Mouse (Mus musculus): ENCODE results near the gene Hdac5. TPM values are rescaled to one million over a fixed set of nuclear protein-coding genes. Genes with fewer than 3 reads are reported as not detected.

Gene Hdac5
- polyA plus RNA-seq (2012; rRNA removed), result 110 and 122 TPM in 2 replicates

GRCm38 (mm10) chr11:102230006-102230741, at the start of gene Hdac5:
Gene Hdac5 (minus strand): TSS chr11:102230166.

GRCm38 (mm10) chr11:102268520-102269244, 38.7 kb upstream of the Hdac5 start, which contains the start of gene Asb16:
Gene Asb16 (plus strand): TSS chr11:102268743.

GRCm38 (mm10) chr11:102248630-102249230, 18.8 kb upstream of the Hdac5 start, which contains the start of gene BC030867:
Gene BC030867 (plus strand): TSS chr11:102248882.

GRCm38 (mm10) chr11:102189461-102190436, 40.2 kb downstream of the Hdac5 start, which contains the start of gene G6pc3:
Gene G6pc3 (plus strand): TSS chr11:102189620.

GRCm38 (mm10) chr11:102184646-102185495, 45.1 kb downstream of the Hdac5 start, which contains the start of gene Lsm12:
Gene Lsm12 (minus strand): TSS chr11:102185296.

GRCm38 (mm10) chr11:102156039-102156785, 73.8 kb downstream of the Hdac5 start, which contains the start of gene Tmem101:
Gene Tmem101 (minus strand): TSS chr11:102156404.

GRCm38 (mm10) chr11:102145471-102146001, 84.4 kb downstream of the Hdac5 start, which contains the start of gene Nags:
Gene Nags (plus strand): TSS chr11:102145513.

Other genes starting within 250 kb of the Hdac5 start
- not detected in 2 replicates for gene Cfap97d1, start 245.9 kb downstream of the Hdac5 start, polyA plus RNA-seq (2012; rRNA removed)
- 10.0 and 12.3 TPM in 2 replicates for gene Dusp3, start 243.2 kb downstream of the Hdac5 start, polyA plus RNA-seq (2012; rRNA removed)
- 43.1 and 46.8 TPM in 2 replicates for gene Mpp3, start 201.7 kb downstream of the Hdac5 start, polyA plus RNA-seq (2012; rRNA removed)
- 0.06 and 0.20 TPM in 2 replicates for gene Cd300lg, start 188.7 kb downstream of the Hdac5 start, polyA plus RNA-seq (2012; rRNA removed)
- gene Mpp2, start 141.7 kb downstream of the Hdac5 start, polyA plus RNA-seq (2012; rRNA removed), result 36.5 and 39.4 TPM in 2 replicates
- gene Ppy, start 128.8 kb downstream of the Hdac5 start, polyA plus RNA-seq (2012; rRNA removed), result not detected in 2 replicates
- gene Pyy, start 122.3 kb downstream of the Hdac5 start, polyA plus RNA-seq (2012; rRNA removed), result 1.4 and 3.4 TPM in 2 replicates
- gene Nags, start 84.7 kb downstream of the Hdac5 start, polyA plus RNA-seq (2012; rRNA removed), result 0.01 and 0.05 TPM in 2 replicates
- gene Tmem101, start 73.8 kb downstream of the Hdac5 start, polyA plus RNA-seq (2012; rRNA removed), result 33.3 and 33.4 TPM in 2 replicates
- 40.8 and 42.9 TPM in 2 replicates for gene Lsm12, start 44.9 kb downstream of the Hdac5 start, polyA plus RNA-seq (2012; rRNA removed)
- 51.2 and 51.4 TPM in 2 replicates for gene G6pc3, start 40.5 kb downstream of the Hdac5 start, polyA plus RNA-seq (2012; rRNA removed)
- 6.6 and 7.9 TPM in 2 replicates for gene BC030867, start 18.7 kb upstream of the Hdac5 start, polyA plus RNA-seq (2012; rRNA removed)
- 0.18 and 0.61 TPM in 2 replicates for gene Asb16, start 38.6 kb upstream of the Hdac5 start, polyA plus RNA-seq (2012; rRNA removed)
- 71.1 and 71.5 TPM in 2 replicates for gene Tmub2, start 54.8 kb upstream of the Hdac5 start, polyA plus RNA-seq (2012; rRNA removed)
- 98.9 and 102 TPM in 2 replicates for gene Atxn7l3, start 66.5 kb upstream of the Hdac5 start, polyA plus RNA-seq (2012; rRNA removed)
- gene Ubtf, start 89.6 kb upstream of the Hdac5 start, polyA plus RNA-seq (2012; rRNA removed), result 86.7 and 91.9 TPM in 2 replicates
- 1.8 and 2.4 TPM in 2 replicates for gene Slc4a1, start 136.0 kb upstream of the Hdac5 start, polyA plus RNA-seq (2012; rRNA removed)
- gene Rundc3a, start 163.2 kb upstream of the Hdac5 start, polyA plus RNA-seq (2012; rRNA removed), result 276 and 292 TPM in 2 replicates
- gene Slc25a39, start 177.8 kb upstream of the Hdac5 start, polyA plus RNA-seq (2012; rRNA removed), result 104 and 105 TPM in 2 replicates
- gene Grn, start 200.1 kb upstream of the Hdac5 start, polyA plus RNA-seq (2012; rRNA removed), result 36.2 and 61.6 TPM in 2 replicates
- 166 and 168 TPM in 2 replicates for gene Fam171a2, start 217.5 kb upstream of the Hdac5 start, polyA plus RNA-seq (2012; rRNA removed)
- gene Itga2b, start 240.0 kb upstream of the Hdac5 start, polyA plus RNA-seq (2012; rRNA removed), result 4.2 and 6.0 TPM in 2 replicates